Mouse (Mus musculus) bone marrow macrophage, adult 2 months (primary cell): Measurements from ENCODE around the gene Xpo6.

Experiments used
- CTCF ChIP-seq: IDR thresholded peaks from 2 replicates; pipeline ENCODE4 v1.5.1; 2012; ENCODE audit warnings: low read depth, mild to moderate bottlenecking, low read length, moderate library complexity
- POLR2A ChIP-seq: IDR thresholded peaks from 2 replicates; pipeline ENCODE4 v1.6.1; 2012; ENCODE audit warnings: mild to moderate bottlenecking, low read depth, low read length, borderline replicate concordance

- TF ChIP-seq CTCF (no peak), POLR2A (no peak)
Measured at GRCm38 (mm10) chr7:126065243-126065876, 134.9 kb downstream of the Xpo6 start.
